Mouse (Mus musculus) left cerebral cortex, postnatal 36 days (tissue): Measurements from ENCODE around the gene Zbtb16. TPM values are rescaled to one million over a fixed set of nuclear protein-coding genes. Genes with fewer than 3 reads are reported as not detected.

ENCODE experiments used
- DNase-seq, 2 experiments: peaks; one replicate each; pipeline ENCODE4 v3.0.0; 2021 to 2022; ENCODE audit warnings: low spot score in 2 of 2, mixed read lengths in 1 of 2
- intact Hi-C: fragments of 180-260 bp; cut with DNase I; formaldehyde crosslinking; loops from one replicate; pipeline ENCODE4 v1.15.1; 2025
- total RNA-seq, 2 experiments: library from RNA; stranded (reverse); gene quantifications; 2 replicates each; pipeline ENCODE4 v1.2.3; 2021

The Zbtb16 gene
- total RNA-seq, result 10 to 100 TPM; 75.1 to 93.6 TPM

DNA sequence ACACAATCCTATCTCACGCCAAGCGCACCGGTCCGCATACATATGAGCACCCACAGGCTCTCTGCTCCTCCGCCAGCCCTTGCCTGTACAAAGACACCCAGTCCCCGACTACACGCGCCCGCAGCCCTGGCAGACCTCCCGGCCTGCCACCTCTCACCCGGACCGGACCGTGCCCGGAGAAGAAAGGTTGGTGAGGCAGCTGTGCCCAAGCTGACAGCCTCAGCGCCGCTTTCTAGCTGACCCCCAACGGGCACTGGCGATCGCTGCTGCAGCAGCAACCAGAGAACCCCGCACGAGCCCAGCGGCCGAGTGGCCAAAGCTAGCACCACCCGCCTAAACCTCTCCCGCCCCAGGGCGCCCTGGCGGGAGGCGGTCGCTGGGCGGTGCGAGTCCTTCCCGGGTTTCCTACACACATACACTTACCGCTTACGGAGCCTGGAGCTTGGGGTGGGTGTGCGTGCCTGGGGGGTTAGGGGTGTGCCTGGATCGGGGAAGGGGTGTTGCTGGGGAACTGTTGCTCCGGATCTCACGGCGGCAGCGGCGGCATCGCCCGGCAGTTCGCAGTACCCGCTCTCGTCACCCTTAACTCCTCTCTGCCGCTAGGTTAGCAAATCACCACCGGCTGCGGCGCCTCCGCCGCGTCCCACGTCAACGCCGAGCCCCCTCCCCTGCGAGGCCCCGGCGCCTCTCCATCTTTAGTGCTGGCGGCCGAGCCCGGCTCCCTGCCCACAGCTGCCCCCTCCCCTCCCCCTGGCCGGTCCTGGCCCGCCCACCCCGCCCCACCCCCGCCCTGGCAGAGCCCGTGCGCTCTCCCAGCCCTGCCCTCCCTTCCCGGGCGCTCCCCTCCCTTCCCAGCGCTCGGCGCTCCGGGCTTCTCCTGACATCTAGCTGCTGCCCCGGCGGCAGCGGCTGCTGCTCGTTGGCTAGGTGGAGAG, at the start of gene Zbtb16:
Zbtb16 (minus strand) TSS at position 592 of the 935 bp plus-strand sequence.
- DNase-seq, result peak; percentile 88
- intact Hi-C loops, result loop anchor here (2.0 to 5.0 kb wide), 3 partner anchors 95 to 187 kb away; no protein-coding TSS in a partner anchor

DNA sequence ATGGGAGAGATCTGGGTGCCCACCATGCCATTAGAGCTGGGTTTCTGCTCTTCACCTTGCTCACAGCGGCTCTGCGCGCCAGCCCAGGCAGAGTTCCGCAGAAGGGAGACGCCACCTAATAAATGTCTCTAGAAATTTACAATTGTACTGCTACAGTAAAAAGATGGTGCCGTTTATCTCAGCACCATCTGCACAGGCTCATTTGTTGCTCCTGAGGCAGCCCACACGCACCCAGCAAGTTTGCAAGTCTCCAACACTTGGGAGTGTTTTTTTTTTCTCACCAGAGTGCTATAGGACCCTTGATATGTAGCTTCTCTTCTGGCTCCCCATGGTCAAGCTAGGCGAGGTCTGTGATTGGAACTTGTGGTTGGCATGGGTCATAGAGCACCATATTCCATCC, 36.9 kb upstream of the Zbtb16 start:
- intact Hi-C loops, result no loop called here
- DNase-seq, result no peak

DNA sequence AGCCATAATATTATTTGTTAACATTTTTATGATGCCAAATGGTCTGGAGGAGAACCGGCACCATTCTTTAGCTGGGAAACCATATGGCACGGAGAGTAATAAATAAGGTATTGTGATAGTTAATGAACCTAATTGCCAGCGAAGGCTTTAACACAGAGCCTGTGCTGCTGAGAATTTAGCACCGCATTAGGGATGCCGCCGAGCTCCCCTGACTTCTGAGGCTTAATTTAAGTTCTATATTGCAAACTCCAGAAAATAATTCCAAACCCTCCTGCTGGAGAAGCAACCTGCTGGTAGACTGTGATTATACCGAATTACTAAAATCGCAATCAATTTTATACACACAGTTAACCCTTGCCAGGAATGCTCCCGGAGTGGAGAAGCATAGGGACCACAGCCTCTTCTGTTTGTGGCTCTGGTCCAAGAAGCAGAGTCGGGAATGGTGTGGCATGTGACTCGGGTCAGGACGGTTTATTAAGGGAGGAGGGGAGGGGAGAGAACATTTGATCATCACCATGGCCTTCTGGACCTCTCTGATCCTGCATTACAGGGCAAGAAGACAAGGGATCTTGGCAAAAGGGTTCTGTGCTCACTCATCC, 30.6 kb upstream of the Zbtb16 start:
- DNase-seq, result no peak
- intact Hi-C loops, result no loop called here

DNA sequence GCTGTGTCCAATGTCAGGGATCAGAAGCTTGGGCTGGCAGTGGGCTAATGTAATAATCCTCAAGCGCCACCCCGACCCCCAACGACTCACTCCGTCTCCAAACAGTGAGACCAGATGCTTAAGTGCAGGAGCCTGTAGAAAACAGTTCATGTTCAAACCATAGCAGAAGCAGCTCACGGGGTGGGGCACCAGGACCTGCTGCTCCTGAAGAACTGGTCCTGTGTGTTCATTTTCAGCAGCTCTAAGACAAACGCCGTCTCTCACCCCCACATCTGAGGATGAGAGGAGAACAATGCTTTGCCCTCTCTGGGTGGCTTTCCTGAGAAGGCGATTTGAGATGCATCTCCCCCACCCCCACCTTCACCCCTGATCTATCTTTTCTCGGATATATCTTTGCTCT, 29.2 kb upstream of the Zbtb16 start:
- intact Hi-C loops, result no loop called here

DNA sequence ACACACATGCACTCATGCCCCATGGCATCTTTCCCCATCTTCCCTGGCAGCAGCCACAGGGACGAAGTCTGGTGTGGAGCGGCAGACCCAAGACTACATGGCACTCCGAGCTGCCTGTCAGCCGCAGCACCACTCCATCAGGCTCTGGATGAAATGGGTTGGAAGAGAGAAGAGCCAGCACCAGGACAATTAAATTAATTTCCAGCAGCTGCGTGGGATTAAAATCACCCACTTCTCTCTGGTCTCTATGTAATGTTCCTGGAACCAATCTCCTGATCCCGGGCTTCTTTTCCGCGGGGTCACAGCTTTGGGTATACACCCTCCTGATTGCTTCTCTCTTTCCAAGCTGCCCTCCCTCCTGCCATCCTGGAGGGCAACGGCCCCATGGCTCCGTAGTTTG, 25.5 kb upstream of the Zbtb16 start:
- intact Hi-C loops, result no loop called here
- no peak for DNase-seq

More for the DNA sequence above, 29.2 kb upstream of the Zbtb16 start:
- no peak for DNase-seq

DNA sequence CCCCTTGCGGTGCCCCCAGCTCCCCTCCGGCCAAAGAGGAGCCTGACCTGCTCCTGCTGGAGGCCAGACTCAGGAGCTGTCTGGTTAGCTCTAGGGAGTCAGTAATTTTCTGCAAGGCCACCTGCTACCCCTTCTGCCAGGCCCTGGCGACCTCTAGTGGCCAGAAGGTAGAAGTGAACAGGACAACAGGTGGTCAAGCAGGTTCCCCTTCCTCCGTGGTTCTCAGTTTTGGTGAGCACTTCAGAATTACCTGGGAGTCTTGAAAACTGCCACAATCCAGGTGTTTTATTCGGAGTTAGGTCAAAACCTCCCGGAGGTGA, 24.5 kb upstream of the Zbtb16 start:
- intact Hi-C loops, result loop anchor here (1.0 kb wide), 1 partner anchor 214 kb away; no protein-coding TSS in a partner anchor
- DNase-seq, result peak; percentile 56 to 72

DNA sequence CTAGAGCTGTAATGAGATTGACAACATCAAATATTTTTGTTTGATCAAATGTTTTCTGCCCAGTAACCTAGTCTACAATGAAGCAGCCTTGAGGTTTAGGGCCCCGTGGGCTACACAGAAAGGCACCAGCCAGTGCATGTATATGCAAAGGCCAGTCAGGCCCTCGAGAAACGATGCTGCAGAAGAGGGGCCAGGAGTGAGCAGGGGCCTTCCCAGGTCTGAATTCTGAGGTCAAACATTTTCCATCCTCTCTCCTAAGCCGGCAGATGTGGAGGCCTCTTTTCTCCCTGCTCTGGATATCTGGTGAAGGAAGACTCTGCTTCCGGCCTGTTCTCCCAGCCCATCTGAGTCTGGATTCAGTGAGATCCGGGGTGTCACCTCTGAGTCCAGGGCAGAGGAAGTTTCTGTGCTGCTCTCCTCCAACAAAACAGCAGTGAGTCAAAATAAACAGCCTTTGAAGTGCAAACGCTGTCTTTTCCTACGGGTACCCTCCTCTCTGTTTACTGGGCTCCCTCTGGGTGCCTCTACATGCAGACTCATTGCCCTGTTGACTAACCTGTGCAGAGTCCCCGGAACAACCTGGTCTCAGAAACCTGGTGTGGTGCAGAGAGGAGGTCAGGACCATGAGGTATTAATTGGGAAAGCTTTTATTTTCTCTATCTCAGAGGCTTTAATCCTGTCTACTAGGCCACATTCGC, 24.0 kb upstream of the Zbtb16 start:
- intact Hi-C loops, result loop anchor here (1.0 kb wide), 1 partner anchor 214 kb away; no protein-coding TSS in a partner anchor

DNA sequence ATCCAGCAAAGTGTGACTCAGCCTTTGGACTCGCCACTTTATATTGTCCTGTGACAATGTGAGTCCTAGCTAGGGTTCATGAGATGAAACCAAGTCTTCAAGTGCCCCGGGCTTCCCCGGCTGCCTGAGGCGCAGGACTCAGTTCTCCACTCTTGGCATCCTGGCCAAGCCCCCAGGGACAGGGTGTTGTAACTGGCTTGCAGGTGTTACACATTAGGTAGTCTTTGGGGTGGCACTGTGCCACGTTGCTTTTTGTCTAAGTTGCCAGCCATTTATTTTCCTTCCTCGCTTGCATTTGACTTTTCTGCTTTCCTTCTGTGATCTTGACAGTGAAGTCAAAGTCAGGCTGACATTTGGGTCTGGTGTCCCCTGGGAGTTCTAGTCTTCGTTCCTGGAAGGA, 21.9 kb upstream of the Zbtb16 start:
- intact Hi-C loops, result no loop called here
- no peak for DNase-seq

More for the DNA sequence above, 24.0 kb upstream of the Zbtb16 start:
- DNase-seq, result no peak

DNA sequence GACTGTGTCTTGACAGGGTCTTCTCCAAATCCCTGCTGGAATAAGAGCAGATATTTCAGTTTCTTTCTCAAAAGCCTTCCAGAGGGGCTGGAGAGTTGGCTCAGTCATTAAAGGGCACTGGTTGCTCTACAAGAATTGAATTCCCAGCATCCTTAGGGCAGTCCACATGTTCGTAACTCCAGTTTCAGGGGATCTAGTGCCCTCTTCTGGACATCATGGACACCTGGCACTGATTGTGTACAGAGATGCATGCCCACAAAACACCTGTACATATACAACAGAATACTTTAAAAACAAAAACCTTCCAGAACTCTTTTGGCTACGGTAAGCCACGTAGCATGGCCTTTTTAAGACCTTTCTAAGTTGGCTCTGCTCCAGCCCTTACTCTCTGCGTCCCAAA, 20.2 kb upstream of the Zbtb16 start:
- intact Hi-C loops, result no loop called here
- DNase-seq, result no peak

DNA sequence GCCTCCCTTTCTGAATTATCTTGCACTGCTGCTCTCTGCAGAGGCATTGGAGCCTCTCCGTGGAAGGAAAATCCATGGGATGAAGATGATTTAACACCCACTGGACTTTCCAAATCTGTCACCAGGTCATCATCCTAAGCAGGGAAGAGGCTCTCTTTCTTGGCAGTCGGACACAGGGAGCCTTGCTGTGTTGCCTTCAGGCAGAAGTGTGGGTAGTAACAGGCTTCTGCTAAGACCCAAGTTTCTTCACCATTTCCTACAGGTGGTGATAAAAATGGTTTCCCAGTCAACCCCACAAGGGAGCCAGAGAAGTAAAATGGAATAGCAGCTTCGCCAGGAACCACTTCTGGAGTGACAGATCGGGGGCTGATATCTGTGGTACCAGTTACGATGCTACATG, 13.5 kb upstream of the Zbtb16 start:
- intact Hi-C loops, result no loop called here
- no peak for DNase-seq

DNA sequence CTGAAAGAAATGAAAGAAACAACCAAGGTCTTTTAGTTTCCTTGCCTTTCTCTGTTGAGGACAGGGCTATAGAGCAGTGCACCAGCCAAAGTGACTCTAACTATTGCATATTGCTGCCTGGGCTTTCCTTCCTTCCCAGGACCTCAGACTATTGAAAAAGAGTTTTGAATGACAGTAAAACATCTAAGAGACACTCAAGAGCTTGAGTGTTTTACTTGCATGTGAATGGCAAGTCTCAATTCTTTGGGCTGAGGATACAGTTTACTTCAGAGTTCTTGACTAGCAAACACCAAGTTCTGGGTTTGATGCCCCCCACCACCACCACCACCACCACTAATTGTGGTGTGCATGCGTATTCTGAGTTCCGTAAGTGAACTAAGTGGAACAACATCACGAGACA, 3.5 kb upstream of the Zbtb16 start:
- intact Hi-C loops, result loop anchor here (5.0 kb wide), 1 partner anchor 167 kb away; no protein-coding TSS in a partner anchor
- DNase-seq, result no peak

DNA sequence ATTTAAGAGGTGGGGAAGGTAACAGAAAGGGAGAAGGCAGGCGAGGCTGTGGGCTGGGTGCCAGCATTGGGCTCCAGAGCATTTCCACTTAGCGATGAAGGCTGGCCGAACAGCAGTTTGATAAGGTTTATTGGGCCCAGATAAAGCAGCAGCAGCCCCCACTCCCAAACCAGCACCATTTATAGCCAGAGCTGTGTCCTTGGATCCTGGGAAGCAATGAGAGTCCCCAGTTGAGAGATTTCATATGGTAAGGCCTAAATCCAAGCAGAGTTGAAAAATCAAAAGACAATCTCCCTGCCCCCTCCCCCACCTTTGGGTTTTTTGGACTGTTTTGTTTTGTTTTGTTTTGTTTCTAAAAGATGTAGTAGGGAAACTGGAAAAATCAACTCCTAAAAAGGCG, 2.3 kb upstream of the Zbtb16 start:
- DNase-seq, result no peak
- intact Hi-C loops, result loop anchor here (5.0 kb wide), 1 partner anchor 166 kb away; no protein-coding TSS in a partner anchor

DNA sequence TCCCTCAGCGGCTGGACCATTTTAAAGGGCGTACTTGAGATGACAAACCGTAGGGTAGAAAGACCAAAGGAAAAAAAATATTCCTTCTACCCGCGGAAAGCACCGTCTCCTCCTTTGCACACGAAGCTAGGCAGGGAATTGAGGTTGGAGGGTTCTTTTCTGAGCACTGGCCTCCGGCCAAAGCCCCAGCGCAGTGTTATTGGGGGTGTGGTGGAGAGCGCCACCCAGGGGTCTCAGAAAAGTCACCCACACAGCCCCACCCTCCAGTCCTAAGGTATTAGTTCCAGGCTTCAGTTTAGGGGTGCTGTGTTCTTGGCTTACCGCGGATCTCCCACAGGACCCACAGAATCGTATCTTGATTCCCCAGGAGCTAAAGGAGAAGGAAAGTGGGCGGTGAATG, 1.2 kb upstream of the Zbtb16 start:
- intact Hi-C loops, result loop anchor here (2.0 to 5.0 kb wide), 3 partner anchors 96 to 188 kb away; no protein-coding TSS in a partner anchor
- no peak for DNase-seq

DNA sequence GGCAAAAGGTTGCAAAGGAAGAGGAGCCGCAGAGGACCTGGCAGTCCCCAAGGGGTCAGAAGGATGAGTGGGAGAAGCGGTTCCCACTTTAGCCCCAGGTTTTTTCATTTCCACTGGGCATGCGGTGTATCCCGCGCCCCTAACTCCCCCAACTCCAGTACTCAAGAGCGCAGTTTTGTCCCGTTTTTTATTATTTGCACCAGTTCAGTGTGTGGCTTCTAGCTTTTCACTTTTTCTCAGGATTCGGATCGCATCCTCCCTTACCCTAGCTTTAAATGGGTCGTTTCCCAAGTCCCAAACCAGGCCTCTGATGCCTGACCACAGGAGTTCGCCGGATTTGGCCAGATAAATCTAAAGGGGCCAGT, 526 bp upstream of the Zbtb16 start:
- no peak for DNase-seq
- intact Hi-C loops, result loop anchor here (2.0 to 5.0 kb wide), 3 partner anchors 96 to 188 kb away; no protein-coding TSS in a partner anchor

DNA sequence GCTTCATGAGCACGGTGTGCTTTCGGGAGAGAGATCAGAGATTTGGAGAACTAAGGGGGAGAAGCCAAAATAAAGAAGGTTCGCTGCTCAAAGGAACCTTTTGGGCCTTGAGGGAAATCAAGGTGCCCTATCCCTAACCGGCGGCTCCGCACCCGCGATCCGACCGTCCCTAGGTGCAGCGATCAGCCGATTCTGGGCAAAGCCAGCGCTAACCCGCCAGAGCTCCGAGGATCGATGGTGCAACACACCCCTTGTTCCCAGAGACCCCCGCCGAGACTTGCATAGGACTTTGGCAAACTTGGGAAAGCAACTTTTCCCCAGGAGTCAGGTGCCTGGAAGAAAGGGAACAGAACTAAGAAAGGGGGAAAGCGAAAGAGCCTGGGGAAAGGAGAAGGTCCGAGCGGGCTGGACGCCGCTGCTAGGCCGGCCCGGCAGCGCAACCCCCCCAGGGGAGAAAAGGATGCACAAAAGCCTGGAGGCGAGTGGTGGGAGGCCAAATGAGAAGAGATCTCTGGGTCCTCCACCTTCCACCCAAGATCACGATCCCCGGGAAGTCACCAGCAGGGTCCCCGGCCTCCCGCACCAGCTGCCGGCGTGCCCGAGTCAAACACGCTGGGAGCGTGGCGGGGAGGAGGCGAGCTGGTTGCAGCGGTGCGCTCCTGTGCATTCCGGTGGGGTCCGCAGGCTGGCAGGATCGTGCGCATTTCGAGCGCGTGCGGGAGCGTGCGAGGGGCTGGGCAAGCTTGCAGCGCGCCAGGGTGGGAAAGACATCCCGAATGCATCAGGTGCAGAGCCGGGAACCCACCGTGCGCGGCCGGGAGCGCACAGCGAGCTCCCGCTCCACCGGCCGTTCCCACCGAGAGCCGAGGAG, 1.2 kb downstream of the Zbtb16 start:
- DNase-seq, result peak; percentile 58 to 61
- intact Hi-C loops, result loop anchor here (5.0 kb wide), 1 partner anchor 162 kb away; no protein-coding TSS in a partner anchor

DNA sequence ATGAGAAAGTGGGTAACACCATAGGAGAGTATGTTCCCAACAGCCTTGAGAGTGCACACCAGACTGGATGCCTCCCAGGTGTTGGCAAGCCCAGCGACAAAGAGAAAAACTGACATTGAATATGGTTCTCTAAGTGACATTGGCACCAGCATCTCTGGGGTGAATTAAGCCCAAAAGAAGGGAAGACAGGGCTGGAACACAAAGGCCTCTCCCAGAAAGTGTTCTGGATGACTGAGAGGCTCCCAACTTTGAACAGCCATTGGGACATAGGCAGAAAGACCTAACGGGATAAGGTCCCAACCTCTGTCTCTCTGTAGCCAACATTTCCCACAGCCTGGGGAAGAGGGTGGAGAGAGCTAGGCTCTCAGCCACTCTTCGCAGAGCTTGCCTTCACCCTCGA, 2.0 kb downstream of the Zbtb16 start:
- intact Hi-C loops, result no loop called here

DNA sequence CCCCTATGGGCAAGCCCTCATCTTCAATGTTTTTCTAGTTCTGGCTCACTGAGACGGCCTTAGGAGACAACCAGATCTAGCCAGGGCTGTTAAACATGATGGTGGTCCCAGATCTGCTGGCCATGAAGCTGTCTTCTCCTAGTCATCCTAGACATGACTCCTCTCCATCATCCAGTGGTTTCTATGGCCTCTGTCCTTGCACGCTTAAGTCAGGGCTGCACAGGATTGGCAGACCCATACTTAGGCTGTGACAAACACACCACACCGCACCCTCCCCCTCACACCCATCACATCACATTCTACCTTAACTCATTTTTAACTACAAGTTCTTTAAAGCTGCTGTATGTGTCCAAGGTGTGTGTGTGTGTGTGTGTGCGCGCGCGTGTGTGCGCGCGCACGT, 2.5 kb downstream of the Zbtb16 start:
- DNase-seq, result peak in 1 of 2 experiments; percentile 20
- intact Hi-C loops, result no loop called here

More for the DNA sequence above, 2.0 kb downstream of the Zbtb16 start:
- peak in 1 of 2 experiments; percentile 15 for DNase-seq

DNA sequence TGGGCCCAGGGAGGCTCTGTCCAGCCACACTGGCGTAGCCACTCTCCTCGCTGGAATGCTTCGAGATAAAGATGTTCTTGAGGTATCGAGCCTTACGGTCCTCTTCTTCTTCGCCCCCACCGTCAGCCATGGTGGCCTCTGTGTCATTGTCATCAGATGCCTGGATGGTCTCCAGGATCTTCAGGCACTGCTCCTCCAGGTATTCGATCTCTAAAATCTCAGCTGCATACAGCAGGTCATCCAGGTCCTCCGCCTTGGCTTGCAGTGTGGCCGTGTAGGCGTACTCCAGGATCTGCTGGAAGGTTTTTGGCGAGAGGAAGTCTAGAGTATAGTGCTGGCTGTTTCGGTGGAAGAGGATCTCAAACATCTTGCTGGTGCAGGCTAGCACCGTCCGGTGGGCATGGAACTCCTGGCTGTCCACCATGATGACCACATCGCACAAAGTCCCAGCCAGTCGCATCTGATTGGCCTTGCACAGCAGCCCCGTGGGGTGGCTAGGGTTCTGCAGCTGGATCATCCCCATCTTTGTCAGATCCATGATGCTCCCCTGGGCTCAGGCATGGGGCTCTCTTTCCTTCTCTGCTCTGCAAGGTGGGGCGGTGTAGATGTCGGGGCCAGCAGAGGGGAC, 3.4 kb downstream of the Zbtb16 start:
- peak in 1 of 2 experiments; percentile 15 for DNase-seq
- intact Hi-C loops, result no loop called here
